ENCODE assay signal across 8 mouse cellular contexts in the genomic region with DNA sequence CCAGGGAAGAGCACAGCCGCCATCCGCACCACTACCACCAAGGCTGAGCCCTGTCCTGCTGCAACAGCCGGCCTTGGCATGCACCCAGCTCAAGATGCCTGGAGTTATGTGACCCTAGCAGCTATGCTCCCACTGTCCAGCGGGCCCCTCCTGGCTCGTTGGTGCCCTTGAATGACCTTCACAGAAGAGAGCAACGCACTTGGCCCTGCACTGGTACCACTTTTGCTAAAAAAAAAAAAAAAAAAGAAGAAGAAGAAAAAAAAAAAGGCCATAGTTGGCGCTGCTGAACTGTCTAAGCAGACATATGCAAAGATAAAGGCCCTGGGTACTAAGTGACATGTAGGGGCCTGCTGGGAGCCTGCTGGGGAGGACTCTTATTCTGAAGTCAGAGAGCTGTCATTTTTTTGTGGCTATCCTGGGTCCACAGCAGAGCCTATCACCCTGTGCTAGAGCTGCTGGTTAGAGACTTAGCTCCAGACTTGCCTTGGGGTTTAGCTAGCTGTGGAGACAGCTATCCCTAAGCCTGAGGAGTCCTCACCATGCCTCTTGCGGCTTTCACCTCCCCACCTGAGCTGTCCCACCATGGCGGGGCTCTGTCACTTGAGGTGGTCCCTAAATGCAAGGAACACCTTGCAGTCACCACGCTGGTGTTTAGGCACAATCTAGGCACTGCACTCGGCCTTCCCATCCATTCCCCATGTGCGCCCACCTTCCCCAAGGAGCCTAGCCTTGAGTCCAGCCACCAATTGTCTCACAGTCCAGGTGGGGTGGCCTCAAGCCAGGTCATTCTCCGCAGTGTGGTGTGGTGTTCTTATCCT. TPM values are rescaled to one million over a fixed set of nuclear protein-coding genes. Genes with fewer than 3 reads are reported as not detected.
DNase-seq lines count a peak whose midpoint lies in the region; ATAC-seq lines count a peak whose summit lies in the region.

No protein-coding gene starts in this region.

- H3K4me2 ChIP-seq in heart, embryonic 14.5 days (ENCODE audit: low read length) = peak overlapping the region; percentile 38

- peaks cover 42% of the 10 kb centered on the region for H3K36me3 ChIP-seq in heart, embryonic 14.5 days (ENCODE audit: control insufficient read depth, insufficient read depth, low read length)

- ATAC-seq in heart, embryonic 14.5 days (ENCODE audit: insufficient number of reproducible peaks, insufficient read depth, low FRiP score, low read depth) = peak; percentile 59

- 32% methylated on average over 13 of the region's 13 CpGs for WGBS in heart, embryonic 14.5 days

- H3K27me3 ChIP-seq in heart, embryonic 14.5 days (ENCODE audit: control insufficient read depth, insufficient read depth, low read length) = no peaks in the 10 kb centered on the region

- peak overlapping the region; percentile 90 to 91 for H3K27ac ChIP-seq in heart, embryonic 14.5 days (replicated peaks in 1 of 2; ENCODE audit: control insufficient read depth in 1 of 2, insufficient read depth in 1 of 2, low read depth in 2 of 2, low read length in 2 of 2)

- no peak overlapping the region for H3K4me3 ChIP-seq in heart, embryonic 14.5 days (ENCODE audit: control insufficient read depth in 1 of 2, insufficient read depth in 1 of 2, low read depth in 1 of 2, low read length in 2 of 2)

- peaks cover 27 to 29% of the 10 kb centered on the region in 2 experiments for H3K4me1 ChIP-seq in heart, embryonic 14.5 days (ENCODE audit: control insufficient read depth in 2 of 2, insufficient read depth in 2 of 2, low read length in 2 of 2)

- peak overlapping the region; percentile 62 for H3K9ac ChIP-seq in heart, embryonic 14.5 days (ENCODE audit: low read length)

- H3K9me3 ChIP-seq in heart, embryonic 14.5 days (ENCODE audit: control insufficient read depth, low read length) = no peaks in the 10 kb centered on the region

- DNase-seq in spleen, adult 12 weeks (ENCODE audit: low spot score) = peak; percentile 29
- DNase-seq in spleen, postnatal 14 days (ENCODE audit: low spot score in 2 of 2) = no peak
- DNase-seq in adrenal gland, adult 2 months = peak; percentile 79
- DNase-seq in kidney, postnatal 4 days = peak; percentile 72 to 77
- peak; percentile 54 for DNase-seq in naive thymus-derived CD4-positive, alpha-beta T cell, adult 2 months (ENCODE audit: low read depth)
- DNase-seq in frontal cortex, postnatal 10 days (ENCODE audit: low spot score in 2 of 2) = no peak
- DNase-seq in urinary bladder, adult 2 months (ENCODE audit: low spot score) = no peak

RNA-seq across cellular contexts. Expression of gene Pmvk, which starts 5.4 kb away (rescaled TPM):
- 10 to 100 TPM; 13.9 to 27.7 TPM for total RNA-seq in adrenal gland, adult 2 months (2021)
- 19.4 and 21.5 TPM in 2 replicates for polyA plus RNA-seq in adrenal gland, adult 2 months (2012; rRNA removed)
- polyA plus RNA-seq in heart, embryonic 14.5 days (2014; fragmentation: Nextera tagmentation; extraction: Ambion mirVana) = 54.3 and 56.8 TPM in 2 replicates
- 21.5 and 23.3 TPM in 2 replicates for polyA plus RNA-seq in urinary bladder, adult 2 months (2012; rRNA removed)

RNA-seq across cellular contexts. Expression of gene Pbxip1, which starts 12.4 kb away (rescaled TPM):
- total RNA-seq in adrenal gland, adult 2 months (2021) = 10 to 100 TPM; 38.4 to 70.0 TPM
- polyA plus RNA-seq in adrenal gland, adult 2 months (2012; rRNA removed) = 37.5 and 43.3 TPM in 2 replicates
- 36.9 and 37.3 TPM in 2 replicates for polyA plus RNA-seq in heart, embryonic 14.5 days (2014; fragmentation: Nextera tagmentation; extraction: Ambion mirVana)
- polyA plus RNA-seq in urinary bladder, adult 2 months (2012; rRNA removed) = 167 and 208 TPM in 2 replicates

RNA-seq across cellular contexts. Expression of gene Pygo2, which starts 18.9 kb away (rescaled TPM):
- total RNA-seq in adrenal gland, adult 2 months (2021) = 10 to 100 TPM; 31.8 to 44.5 TPM
- polyA plus RNA-seq in adrenal gland, adult 2 months (2012; rRNA removed) = 166 and 181 TPM in 2 replicates
- 24.3 and 27.8 TPM in 2 replicates for polyA plus RNA-seq in heart, embryonic 14.5 days (2014; fragmentation: Nextera tagmentation; extraction: Ambion mirVana)
- polyA plus RNA-seq in urinary bladder, adult 2 months (2012; rRNA removed) = 34.0 and 38.0 TPM in 2 replicates

RNA-seq across cellular contexts. Expression of gene Shc1, which starts 30.7 kb away (rescaled TPM):
- 100 to 1,000 TPM in 1 of 2 experiments, 10 to 100 TPM in 1; 69.6 to 113 TPM for total RNA-seq in adrenal gland, adult 2 months (2021)
- polyA plus RNA-seq in adrenal gland, adult 2 months (2012; rRNA removed) = 62.6 and 67.4 TPM in 2 replicates
- polyA plus RNA-seq in heart, embryonic 14.5 days (2014; fragmentation: Nextera tagmentation; extraction: Ambion mirVana) = 48.0 and 50.5 TPM in 2 replicates
- polyA plus RNA-seq in urinary bladder, adult 2 months (2012; rRNA removed) = 85.7 and 87.7 TPM in 2 replicates

RNA-seq across cellular contexts. Expression of gene Cks1b, which starts 30.7 kb away (rescaled TPM):
- 10 to 100 TPM; 17.3 to 21.5 TPM for total RNA-seq in adrenal gland, adult 2 months (2021)
- 9.3 and 9.7 TPM in 2 replicates for polyA plus RNA-seq in adrenal gland, adult 2 months (2012; rRNA removed)
- polyA plus RNA-seq in heart, embryonic 14.5 days (2014; fragmentation: Nextera tagmentation; extraction: Ambion mirVana) = 354 and 368 TPM in 2 replicates
- 21.7 and 29.6 TPM in 2 replicates for polyA plus RNA-seq in urinary bladder, adult 2 months (2012; rRNA removed)

Comparison
In these comparisons a context has a peak if more than half of its experiments do, and no peak if none do; other contexts are left out.
1. DNase-seq: peak in spleen, adult 12 weeks (single experiment), adrenal gland, adult 2 months (single experiment), kidney, postnatal 4 days (2 of 2) and naive thymus-derived CD4-positive, alpha-beta T cell, adult 2 months (single experiment); none in spleen, postnatal 14 days (0 of 2), frontal cortex, postnatal 10 days (0 of 2) and urinary bladder, adult 2 months (single experiment).